Mouse (Mus musculus) CH12F3 (cell line): ENCODE measurements around the gene Dtx3.

Experiments used
- in situ Hi-C: fragments of 300-500 bp; cut with MboI; formaldehyde crosslinking; loops from 2 replicates; pipeline ENCODE4 v1.14.3; 2020; ENCODE audit warnings: low sequenced_read_pairs

Dtx3 gene

GRCm38 (mm10) chr10:127187371-127188078, 8.0 kb downstream of the Dtx3 start:
- in situ Hi-C loops: no loop called here

GRCm38 (mm10) chr10:127186451-127186850, 9.1 kb downstream of the Dtx3 start:
- in situ Hi-C loops: no loop called here

- in situ Hi-C loops: no loop called here
These were observed 10.0 kb downstream of the Dtx3 start for GRCm38 (mm10) chr10:127185506-127185905.

- in situ Hi-C loops: no loop called here
These were observed 10.4 kb downstream of the Dtx3 start for GRCm38 (mm10) chr10:127185101-127185500.

- in situ Hi-C loops: no loop called here
These were observed 11.8 kb downstream of the Dtx3 start for GRCm38 (mm10) chr10:127183759-127184158.

GRCm38 (mm10) chr10:127182624-127183023, 12.9 kb downstream of the Dtx3 start:
- in situ Hi-C loops: no loop called here

GRCm38 (mm10) chr10:127181566-127181965, 14.0 kb downstream of the Dtx3 start:
- in situ Hi-C loops: no loop called here

GRCm38 (mm10) chr10:127180695-127181047, 14.9 kb downstream of the Dtx3 start:
- in situ Hi-C loops: no loop called here

GRCm38 (mm10) chr10:127179871-127180694, 15.4 kb downstream of the Dtx3 start, which contains the start of gene Slc26a10:
Gene Slc26a10, minus strand, starts transcription at chr10:127180645.
- in situ Hi-C loops: no loop called here

GRCm38 (mm10) chr10:127178286-127179027, 17.1 kb downstream of the Dtx3 start:
- in situ Hi-C loops: no loop called here

GRCm38 (mm10) chr10:127177719-127178118, 17.8 kb downstream of the Dtx3 start:
- in situ Hi-C loops: no loop called here

- in situ Hi-C loops: no loop called here
These were observed 18.3 kb downstream of the Dtx3 start for GRCm38 (mm10) chr10:127177235-127177634.

- in situ Hi-C loops: no loop called here
These were observed 18.8 kb downstream of the Dtx3 start for GRCm38 (mm10) chr10:127176756-127177155.

- in situ Hi-C loops: no loop called here
These were observed 19.3 kb downstream of the Dtx3 start for GRCm38 (mm10) chr10:127176228-127176627.

GRCm38 (mm10) chr10:127174170-127174569, 21.4 kb downstream of the Dtx3 start:
- in situ Hi-C loops: no loop called here

GRCm38 (mm10) chr10:127173148-127174065, 22.1 kb downstream of the Dtx3 start:
- in situ Hi-C loops: no loop called here

GRCm38 (mm10) chr10:127171631-127172200, 23.8 kb downstream of the Dtx3 start:
- in situ Hi-C loops: no loop called here

GRCm38 (mm10) chr10:127170837-127171272, 24.7 kb downstream of the Dtx3 start:
- in situ Hi-C loops: no loop called here

GRCm38 (mm10) chr10:127170002-127170401, 25.5 kb downstream of the Dtx3 start:
- in situ Hi-C loops: no loop called here

- in situ Hi-C loops: no loop called here
These were observed 27.8 kb downstream of the Dtx3 start for GRCm38 (mm10) chr10:127167614-127168192.
